Mouse (Mus musculus) liver, embryonic 15.5 days (tissue): ENCODE measurements around the gene Gls. TPM values are rescaled to one million over a fixed set of nuclear protein-coding genes. Genes with fewer than 3 reads are reported as not detected.

Experiments
- ATAC-seq: fragments of 200-750 bp; cut with Nextera tagmentation; 2 replicates; pipeline ENCODE4 v1.8.0; 2017; ENCODE audit warnings: moderate number of reproducible peaks, mild to moderate bottlenecking, moderate library complexity; ENCODE audit not compliant: insufficient read depth
- H3K27ac ChIP-seq: fragments of 300-500 bp; sonication (generic); replicated peaks from 2 replicates; pipeline ENCODE4 v1.5.1; 2015; ENCODE audit warnings: mild to moderate bottlenecking, inconsistent platforms
- H3K27me3 ChIP-seq: fragments of 300-500 bp; sonication (generic); 2 replicates; pipeline ENCODE4 v1.6.1; 2015; ENCODE audit warnings: mild to moderate bottlenecking, inconsistent platforms
- H3K36me3 ChIP-seq: fragments of 300-500 bp; sonication (generic); replicated peaks from 2 replicates; pipeline ENCODE4 v1.6.1; 2015; ENCODE audit warnings: moderate library complexity, mild to moderate bottlenecking, inconsistent platforms
- H3K4me1 ChIP-seq: fragments of 300-500 bp; sonication (generic); replicated peaks from 2 replicates; pipeline ENCODE4 v1.6.1; 2015; ENCODE audit warnings: inconsistent platforms
- H3K4me2 ChIP-seq: fragments of 300-500 bp; sonication (generic); 2 replicates; pipeline ENCODE4 v1.6.1; 2015; ENCODE audit warnings: moderate library complexity, mild to moderate bottlenecking, inconsistent platforms
- H3K4me3 ChIP-seq: fragments of 300-500 bp; sonication (generic); replicated peaks from 2 replicates; pipeline ENCODE4 v1.5.1; 2015; ENCODE audit warnings: mild to moderate bottlenecking, inconsistent platforms
- H3K9ac ChIP-seq: fragments of 300-500 bp; sonication (generic); 2 replicates; pipeline ENCODE4 v1.6.1; 2015; ENCODE audit warnings: moderate library complexity, mild to moderate bottlenecking, inconsistent platforms
- H3K9me3 ChIP-seq: fragments of 300-500 bp; sonication (generic); replicated peaks from 2 replicates; pipeline ENCODE4 v1.6.1; 2016; ENCODE audit warnings: inconsistent platforms
- WGBS: fragments of 180-500 bp; shearing (Covaris S2); methylation state at CpG from one replicate; pipeline ENCODE4 v1.1.7; 2015; ENCODE audit warnings: mixed read lengths; ENCODE audit not compliant: insufficient replicate concordance; 5-methylcytosine and 5-hydroxymethylcytosine counted together
- polyA plus RNA-seq: library from polyadenylated mRNA; unstranded; fragments of >200 nt; fragmentation: Nextera tagmentation; extraction: Ambion mirVana; gene quantifications from 2 replicates; pipeline ENCODE4 v1.2.1, GENCODE M21; 2015

Gls gene
- polyA plus RNA-seq, 1 experiment from 2014 or later, result 5.9 TPM

GRCm38 (mm10) chr1:52152936-52153335, 80.1 kb downstream of the Gls start:
- Histone ChIP-seq H3K4me3 (no peak overlapping the region), H3K4me2 (no peak overlapping the region), H3K27ac (no peak overlapping the region), H3K4me1 (peaks cover 19% of the 10 kb centered on the region), H3K9ac (no peak overlapping the region), H3K36me3 (peaks cover 85% of the 10 kb centered on the region), H3K9me3 (no peaks in the 10 kb centered on the region), H3K27me3 (no peaks in the 10 kb centered on the region)
- ATAC-seq, result no peak
- 61% methylated on average over 3 of the region's 3 CpGs for WGBS

- 78% methylated on average over 13 of the region's 13 CpGs for WGBS
- H3K9me3 ChIP-seq, result no peaks in the 10 kb centered on the region
- ATAC-seq, result no peak
- H3K36me3 ChIP-seq, result peaks cover 85% of the 10 kb centered on the region
- H3K4me2 ChIP-seq, result no peak overlapping the region
- no peak overlapping the region for H3K4me3 ChIP-seq
- H3K9ac ChIP-seq, result no peak overlapping the region
- H3K4me1 ChIP-seq, result peaks cover 19% of the 10 kb centered on the region
- H3K27ac ChIP-seq, result no peak overlapping the region
- H3K27me3 ChIP-seq, result no peaks in the 10 kb centered on the region
Observed at GRCm38 (mm10) chr1:52152369-52152768, 80.7 kb downstream of the Gls start.

GRCm38 (mm10) chr1:52151166-52151565, 81.9 kb downstream of the Gls start:
- Histone ChIP-seq H3K36me3 (peaks cover 73% of the 10 kb centered on the region), H3K9ac (no peak overlapping the region), H3K4me1 (peaks cover 19% of the 10 kb centered on the region), H3K27ac (no peak overlapping the region), H3K4me3 (no peak overlapping the region), H3K27me3 (no peaks in the 10 kb centered on the region), H3K9me3 (no peaks in the 10 kb centered on the region), H3K4me2 (no peak overlapping the region)
- 85% methylated on average over 5 of the region's 5 CpGs for WGBS
- no peak for ATAC-seq

DNA sequence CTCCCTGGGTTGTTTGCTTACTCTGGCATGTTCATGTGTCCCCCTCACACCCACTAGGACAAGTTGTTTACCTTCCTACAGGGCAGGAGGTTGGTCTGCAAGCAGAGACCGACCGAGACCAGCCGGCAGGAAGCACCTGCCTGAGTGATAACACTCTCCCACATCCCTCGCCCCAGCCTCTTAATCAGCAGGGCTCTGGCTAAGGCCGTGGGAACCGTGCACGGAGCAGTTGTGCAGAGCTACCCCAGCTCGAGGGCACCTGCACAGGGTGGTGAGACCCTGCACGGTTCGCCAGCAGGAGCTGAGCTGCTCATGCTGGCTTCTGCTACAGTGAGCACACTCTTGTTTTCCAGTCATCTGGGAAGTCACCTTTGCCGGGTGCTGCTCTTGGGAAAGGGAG, 82.4 kb downstream of the Gls start:
- Histone ChIP-seq H3K4me1 (peaks cover 19% of the 10 kb centered on the region), H3K27ac (no peak overlapping the region; the same call in 1 of the 2 replicates), H3K4me3 (no peak overlapping the region), H3K4me2 (0 out of 2 replicates have a peak overlapping the region, but pooled peaks have one; percentile 35), H3K36me3 (peaks cover 69% of the 10 kb centered on the region), H3K9me3 (no peaks in the 10 kb centered on the region), H3K9ac (no peak overlapping the region), H3K27me3 (no peaks in the 10 kb centered on the region)
- WGBS, result 9% methylated on average over 11 of the region's 11 CpGs
- ATAC-seq, result peak; percentile 61; the same call in 1 of the 2 replicates

GRCm38 (mm10) chr1:52149934-52150346, 83.1 kb downstream of the Gls start:
- H3K27me3 ChIP-seq, result no peaks in the 10 kb centered on the region
- peak overlapping the region; percentile 35 for H3K4me2 ChIP-seq
- ATAC-seq, result peak; percentile 64
- H3K36me3 ChIP-seq, result peaks cover 69% of the 10 kb centered on the region
- no peak overlapping the region for H3K4me3 ChIP-seq
- H3K9me3 ChIP-seq, result no peaks in the 10 kb centered on the region
- H3K27ac ChIP-seq, result no peak overlapping the region; the same call in 1 of the 2 replicates
- WGBS, result 28% methylated on average over 9 of the region's 9 CpGs
- H3K4me1 ChIP-seq, result peaks cover 19% of the 10 kb centered on the region
- H3K9ac ChIP-seq, result no peak overlapping the region

DNA sequence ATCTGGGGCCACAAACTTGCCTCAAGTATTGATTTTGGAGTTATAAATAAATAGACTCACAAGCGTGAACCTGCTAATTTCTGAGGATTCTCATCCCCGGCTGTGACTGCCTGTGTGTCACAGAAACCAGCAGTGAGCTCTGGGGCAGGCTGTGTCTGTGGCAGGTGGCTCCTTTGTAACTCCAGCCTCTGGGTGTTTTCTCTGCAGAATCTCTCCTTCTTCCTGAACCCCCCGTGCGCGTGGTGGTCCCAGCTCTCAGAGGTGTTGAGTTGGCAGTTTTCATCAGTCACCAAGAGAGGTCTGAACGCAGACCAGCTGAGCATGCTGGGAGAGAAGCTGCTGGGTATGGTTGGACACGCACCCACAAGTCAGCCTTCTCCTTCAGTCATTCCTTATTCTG, 84.3 kb downstream of the Gls start:
- Histone ChIP-seq H3K4me3 (no peak overlapping the region), H3K9me3 (no peaks in the 10 kb centered on the region), H3K4me1 (peaks cover 19% of the 10 kb centered on the region), H3K9ac (no peak overlapping the region), H3K27ac (no peak overlapping the region), H3K27me3 (no peaks in the 10 kb centered on the region), H3K4me2 (no peak overlapping the region), H3K36me3 (peaks cover 70% of the 10 kb centered on the region)
- no peak for ATAC-seq
- 79% methylated on average over 7 of the region's 7 CpGs for WGBS

DNA sequence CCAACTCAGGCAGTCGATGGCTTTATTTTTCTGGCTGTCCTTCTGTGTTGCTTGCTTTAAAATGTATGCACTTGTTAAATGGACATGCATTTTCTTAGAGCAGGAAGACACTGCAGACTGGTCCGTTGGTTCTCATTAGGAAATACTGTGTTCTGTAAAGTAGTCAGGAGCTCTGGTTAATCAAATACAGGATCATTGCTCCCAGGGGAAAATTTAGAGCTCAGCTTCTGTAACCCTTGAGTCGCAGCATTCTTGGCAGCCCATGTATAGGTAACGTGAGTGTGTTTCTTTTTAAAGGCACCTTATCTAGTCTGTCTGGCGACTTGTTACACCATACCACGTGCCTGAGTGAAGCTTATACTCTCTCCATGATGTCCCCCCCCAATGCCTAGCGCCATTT, 84.9 kb downstream of the Gls start:
- H3K9me3 ChIP-seq, result no peaks in the 10 kb centered on the region
- no peak overlapping the region for H3K9ac ChIP-seq
- peaks cover 19% of the 10 kb centered on the region for H3K4me1 ChIP-seq
- no peak overlapping the region for H3K4me2 ChIP-seq
- no peak overlapping the region for H3K27ac ChIP-seq
- 70% methylated on average over 7 of the region's 7 CpGs for WGBS
- H3K4me3 ChIP-seq, result no peak overlapping the region
- ATAC-seq, result no peak
- peaks cover 72% of the 10 kb centered on the region for H3K36me3 ChIP-seq
- H3K27me3 ChIP-seq, result no peaks in the 10 kb centered on the region

- Histone ChIP-seq H3K9me3 (no peaks in the 10 kb centered on the region), H3K4me2 (no peak overlapping the region), H3K4me3 (no peak overlapping the region), H3K36me3 (peaks cover 70% of the 10 kb centered on the region), H3K4me1 (peaks cover 19% of the 10 kb centered on the region), H3K9ac (no peak overlapping the region), H3K27ac (no peak overlapping the region), H3K27me3 (no peaks in the 10 kb centered on the region)
- WGBS, result 74% methylated on average over 2 of the region's 2 CpGs
- no peak for ATAC-seq
Observed at GRCm38 (mm10) chr1:52147431-52147830, 85.6 kb downstream of the Gls start.

DNA sequence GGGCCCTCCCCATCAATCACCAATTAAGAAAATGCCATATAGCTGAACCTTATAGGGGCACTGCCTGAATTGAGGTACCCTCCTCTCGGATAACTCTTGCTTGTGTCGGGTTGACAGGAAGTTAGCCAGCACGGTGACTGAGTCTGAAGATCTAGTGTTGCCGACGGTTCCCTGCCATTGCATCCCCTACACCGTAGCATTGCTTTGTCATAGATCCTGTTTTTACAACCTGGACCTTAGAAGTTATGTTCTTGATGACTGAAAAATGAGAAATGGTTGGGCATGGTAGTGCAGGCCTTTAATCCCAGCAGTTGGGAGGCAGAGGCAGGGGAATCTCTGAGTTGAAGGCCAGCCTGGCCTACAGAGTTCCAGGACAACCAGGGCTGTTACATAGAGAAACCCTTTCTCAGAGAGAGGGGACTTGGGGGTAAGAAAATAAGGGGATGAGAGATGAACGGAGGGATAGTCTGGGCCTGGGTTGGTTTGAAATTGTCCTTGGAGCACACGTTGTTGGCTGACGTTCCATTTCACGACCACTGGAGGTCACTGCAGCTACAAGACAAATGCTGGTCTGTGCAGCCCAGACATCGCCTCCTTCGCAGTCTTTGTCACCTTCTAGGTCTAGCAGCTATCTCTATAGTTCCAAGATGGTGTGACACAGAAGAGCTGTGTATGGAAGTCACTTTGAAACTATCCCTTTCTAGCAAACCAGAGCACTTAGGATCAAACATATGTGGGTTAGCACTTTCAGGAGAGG, 86.6 kb downstream of the Gls start:
- ATAC-seq, result no peak
- Histone ChIP-seq H3K27me3 (no peaks in the 10 kb centered on the region), H3K9ac (no peak overlapping the region), H3K9me3 (no peaks in the 10 kb centered on the region), H3K4me2 (no peak overlapping the region), H3K36me3 (peaks cover 69% of the 10 kb centered on the region), H3K4me1 (peaks cover 19% of the 10 kb centered on the region), H3K4me3 (no peak overlapping the region), H3K27ac (no peak overlapping the region)
- 57% methylated on average over 12 of the region's 12 CpGs for WGBS

DNA sequence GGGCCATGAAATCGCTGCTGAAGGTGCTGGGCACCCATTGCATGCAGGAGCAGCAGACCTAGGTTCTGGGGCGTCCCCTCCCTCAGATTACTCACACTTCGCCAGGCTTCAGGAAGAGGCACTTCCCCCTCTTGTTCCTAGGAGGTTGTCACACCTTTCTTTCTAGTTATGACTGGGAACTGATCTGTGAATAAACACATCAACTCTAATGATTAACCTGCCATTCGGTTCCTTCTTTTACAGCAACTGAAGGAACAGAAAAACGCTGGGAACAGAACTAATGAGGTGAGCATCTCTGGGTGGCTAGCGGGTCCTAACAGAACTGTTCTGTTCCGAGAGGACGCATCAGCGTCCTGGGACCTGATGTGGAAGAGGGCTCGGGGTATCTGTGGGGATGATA, 88.1 kb downstream of the Gls start:
- Histone ChIP-seq H3K27ac (no peak overlapping the region), H3K4me3 (no peak overlapping the region), H3K4me1 (peaks cover 5% of the 10 kb centered on the region), H3K9me3 (no peaks in the 10 kb centered on the region), H3K27me3 (no peaks in the 10 kb centered on the region), H3K36me3 (peaks cover 64% of the 10 kb centered on the region), H3K9ac (no peak overlapping the region), H3K4me2 (no peak overlapping the region)
- ATAC-seq, result no peak
- WGBS, result 68% methylated on average over 10 of the region's 10 CpGs

DNA sequence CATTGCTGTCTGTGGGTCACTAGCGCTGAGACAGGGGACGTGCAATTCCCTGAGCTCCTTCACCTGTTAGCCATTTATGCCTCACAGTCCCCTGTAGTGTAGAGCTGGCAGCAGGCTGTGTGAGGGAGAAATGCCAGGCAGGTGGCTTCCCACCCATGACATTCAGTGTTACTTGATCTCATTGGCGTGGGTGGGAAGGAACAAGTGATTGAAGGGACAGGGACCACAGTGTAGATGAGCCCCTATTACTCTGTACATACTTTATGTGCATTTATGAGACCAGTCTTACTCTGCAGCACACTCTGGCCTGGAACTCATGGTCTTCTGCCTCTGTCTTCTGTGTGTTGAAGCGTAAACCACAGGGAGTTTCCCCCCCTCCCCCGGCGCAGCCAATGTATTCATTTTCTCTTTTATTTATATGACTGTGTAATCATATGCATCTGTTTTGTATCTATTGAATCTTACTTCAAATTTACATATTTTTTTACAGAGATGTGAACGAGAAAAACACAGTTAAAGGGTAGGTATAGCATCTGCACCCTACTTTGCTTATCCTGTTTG, 89.4 kb downstream of the Gls start:
- no peak overlapping the region for H3K27ac ChIP-seq
- no peaks in the 10 kb centered on the region for H3K4me1 ChIP-seq
- no peak overlapping the region for H3K4me3 ChIP-seq
- H3K4me2 ChIP-seq, result no peak overlapping the region
- H3K9ac ChIP-seq, result no peak overlapping the region
- H3K27me3 ChIP-seq, result no peaks in the 10 kb centered on the region
- H3K36me3 ChIP-seq, result peaks cover 64% of the 10 kb centered on the region
- H3K9me3 ChIP-seq, result no peaks in the 10 kb centered on the region
- 82% methylated on average over 7 of the region's 7 CpGs for WGBS
- no peak for ATAC-seq
